Mouse (Mus musculus) spleen, embryonic (tissue): ENCODE data around the gene Klk12.

Experiments used
- CTCF ChIA-PET: fragments of 350-600 bp; sonication (Branson Sonifier 250); formaldehyde crosslinking; loops from one replicate; lab custom pipeline; 2022; lab: Charles Lee

Gene Klk12

DNA sequence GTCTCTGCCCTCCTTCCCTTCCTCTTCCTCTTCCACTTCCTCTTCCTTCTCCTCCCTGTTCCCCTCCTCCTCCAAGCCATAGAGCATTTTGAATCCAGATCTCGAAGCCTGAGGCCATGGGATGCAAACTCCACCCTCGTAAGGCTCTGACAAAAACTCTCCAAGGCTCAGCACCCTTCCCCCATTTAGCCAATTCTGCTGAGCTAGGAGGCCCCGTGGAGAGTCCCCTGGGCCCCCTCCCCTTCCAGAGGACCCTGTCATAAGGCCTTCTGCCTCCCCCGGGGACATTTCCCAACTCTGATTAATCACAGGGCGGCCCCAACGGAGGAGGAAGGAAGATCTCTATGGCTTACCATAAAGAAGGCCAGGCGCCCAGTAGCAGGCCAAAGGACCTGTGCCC, 22.9 kb downstream of the Klk12 start, which contains the start of gene Klk9:
TSS of gene Klk9 (plus strand) at position 301 of the 400 bp plus-strand sequence.
- CTCF ChIA-PET = no interaction called here

DNA sequence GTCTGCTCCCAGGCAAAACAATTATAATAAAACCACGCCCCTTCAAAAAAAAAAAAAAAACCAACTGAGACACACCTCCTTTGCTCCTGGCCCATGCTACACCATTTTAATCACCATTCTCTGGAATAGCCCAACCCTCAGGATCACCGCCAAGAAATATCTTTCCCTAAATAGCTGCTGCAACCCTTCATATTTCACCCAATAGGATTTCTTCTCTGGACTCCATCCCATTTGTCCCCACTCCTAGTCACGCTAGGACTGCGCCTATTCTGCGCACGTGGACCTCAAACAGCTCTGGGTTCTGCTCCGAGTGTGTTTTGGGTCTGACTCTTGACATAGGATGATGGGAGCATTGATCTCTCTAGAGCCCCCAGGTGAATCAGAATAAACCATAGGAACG, 27.7 kb downstream of the Klk12 start:
- CTCF ChIA-PET = no interaction called here

DNA sequence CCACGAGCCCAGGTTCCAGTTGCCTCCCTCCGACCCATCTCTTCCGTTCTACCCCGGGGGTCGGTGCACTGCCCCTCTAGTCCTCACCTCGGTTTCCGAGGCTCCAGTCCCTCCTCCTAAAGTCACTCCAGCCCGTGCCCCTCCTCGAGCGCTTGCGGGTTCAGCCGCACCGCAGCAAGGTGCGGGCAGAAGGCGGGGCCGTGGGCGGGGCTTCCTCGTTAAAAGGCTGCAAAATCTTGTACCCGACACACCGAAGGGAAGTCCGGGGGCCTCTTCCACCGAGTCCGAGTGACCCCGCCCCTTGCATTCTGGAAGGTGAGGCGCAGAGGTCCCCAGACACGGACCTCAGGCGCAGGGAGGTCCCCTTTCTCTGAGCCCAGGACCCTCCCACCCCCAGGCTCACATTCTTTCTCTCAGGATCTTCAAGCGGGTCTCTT, 28.7 kb downstream of the Klk12 start, which contains the start of gene Klk8:
TSS of gene Klk8 (plus strand) at position 245 of the 437 bp plus-strand sequence.
- CTCF ChIA-PET = no interaction called here

DNA sequence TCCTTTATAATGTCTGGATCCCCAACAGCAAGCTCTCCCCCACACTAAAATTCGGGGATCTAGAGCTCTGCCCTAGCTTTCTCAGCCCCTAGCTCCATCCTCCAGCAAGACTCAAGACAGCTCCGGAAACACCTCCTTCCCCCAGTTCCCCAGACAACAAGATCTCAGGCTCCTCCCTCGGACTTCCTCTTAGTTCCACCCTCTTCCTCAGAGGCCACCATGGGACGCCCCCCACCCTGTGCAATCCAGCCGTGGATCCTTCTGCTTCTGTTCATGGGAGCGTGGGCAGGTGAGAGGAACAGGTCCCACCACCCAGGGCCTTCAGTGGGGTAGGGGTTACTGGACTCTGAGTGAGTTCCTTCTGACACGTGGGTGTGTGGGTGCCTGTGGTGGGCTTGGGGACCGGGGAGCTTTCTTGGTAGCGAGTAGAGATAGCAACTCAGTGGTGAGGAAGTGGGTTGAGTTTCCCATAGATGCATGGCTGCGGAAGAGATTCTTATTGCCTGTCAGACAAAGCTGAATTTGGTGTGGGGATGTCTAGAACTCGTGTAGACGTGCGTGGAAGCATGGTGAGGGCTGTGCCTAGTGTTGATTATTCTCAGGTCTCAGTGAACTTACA, 29.3 kb downstream of the Klk12 start:
- CTCF ChIA-PET = no interaction called here

GRCm38 (mm10) chr7:43799876-43800275, 31.2 kb downstream of the Klk12 start:
- CTCF ChIA-PET = no interaction called here

- CTCF ChIA-PET = no interaction called here
Observed at GRCm38 (mm10) chr7:43810994-43811393, 42.3 kb downstream of the Klk12 start, which contains the start of gene Klk7. Gene Klk7 (plus strand): TSS chr7:43811294.

GRCm38 (mm10) chr7:43815211-43815610, 46.5 kb downstream of the Klk12 start:
- CTCF ChIA-PET = no interaction called here

GRCm38 (mm10) chr7:43816746-43817145, 48.0 kb downstream of the Klk12 start:
- CTCF ChIA-PET = no interaction called here

- CTCF ChIA-PET = no interaction called here
Observed at GRCm38 (mm10) chr7:43821581-43821980, 52.9 kb downstream of the Klk12 start.
